Mouse (Mus musculus) heart, embryonic 14.5 days (tissue): Measurements from ENCODE around the gene Pcdh20. TPM values are rescaled to one million over a fixed set of nuclear protein-coding genes. Genes with fewer than 3 reads are reported as not detected.

Experiments used
- ATAC-seq: fragments of 200-750 bp; cut with Nextera tagmentation; 2 replicates; pipeline ENCODE4 v1.8.0; 2017; ENCODE audit warnings: low read depth, moderate TSS enrichment; ENCODE audit not compliant: insufficient number of reproducible peaks, insufficient read depth, low FRiP score
- H3K27ac ChIP-seq, 2 experiments: fragments of 200-500 bp in 1 of 2; fragments of 300-500 bp in 1 of 2; sonication (generic) in 1 of 2; replicated peaks in 1 of 2; 2 replicates each; pipeline ENCODE4 v1.5.1; 2012 to 2014; ENCODE audit warnings: low read depth in 2 of 2, low read length in 2 of 2, control low read depth in 1 of 2, mild to moderate bottlenecking in 1 of 2, mixed read lengths in 1 of 2; ENCODE audit not compliant: control insufficient read depth in 1 of 2, insufficient read depth in 1 of 2
- H3K27me3 ChIP-seq: fragments of 300-500 bp; sonication (generic); 2 replicates; pipeline ENCODE4 v1.6.1; 2014; ENCODE audit warnings: mild to moderate bottlenecking, low read length, control low read depth; ENCODE audit not compliant: control insufficient read depth, insufficient read depth
- H3K36me3 ChIP-seq: fragments of 300-500 bp; sonication (generic); 2 replicates; pipeline ENCODE4 v1.6.1; 2014; ENCODE audit warnings: mild to moderate bottlenecking, control low read depth, low read length, mixed read lengths; ENCODE audit not compliant: control insufficient read depth, insufficient read depth
- H3K4me1 ChIP-seq, 2 experiments: fragments of 200-500 bp in 1 of 2; fragments of 300-500 bp in 1 of 2; sonication (generic) in 1 of 2; 2 replicates each; pipeline ENCODE4 v1.6.1; 2012 to 2014; ENCODE audit warnings: low read length in 2 of 2, control low read depth in 1 of 2, mixed read lengths in 1 of 2; ENCODE audit not compliant: control insufficient read depth in 2 of 2, insufficient read depth in 2 of 2
- H3K4me2 ChIP-seq: fragments of 300-500 bp; sonication (generic); 2 replicates; pipeline ENCODE4 v1.6.1; 2014; ENCODE audit warnings: mild to moderate bottlenecking, low read length
- H3K4me3 ChIP-seq, 2 experiments: fragments of 200-500 bp in 1 of 2; fragments of 300-500 bp in 1 of 2; sonication (generic) in 1 of 2; 2 replicates each; pipeline ENCODE4 v1.5.1; 2012 to 2014; ENCODE audit warnings: low read length in 2 of 2, mild to moderate bottlenecking in 2 of 2, control low read depth in 1 of 2, low read depth in 1 of 2, moderate library complexity in 1 of 2; ENCODE audit not compliant: control insufficient read depth in 1 of 2, insufficient read depth in 1 of 2
- H3K9ac ChIP-seq: fragments of 300-500 bp; sonication (generic); 2 replicates; pipeline ENCODE4 v1.6.1; 2014; ENCODE audit warnings: mild to moderate bottlenecking, low read length
- H3K9me3 ChIP-seq: fragments of 300-500 bp; sonication (generic); 2 replicates; pipeline ENCODE4 v1.6.1; 2016; ENCODE audit warnings: low read length, control low read depth; ENCODE audit not compliant: control insufficient read depth
- WGBS: fragments of 180-500 bp; shearing (Covaris S2); extraction: QIAGEN DNeasy Blood & Tissue Kit; methylation state at CpG from one replicate; pipeline ENCODE4 v1.1.7; 2014; 5-methylcytosine and 5-hydroxymethylcytosine counted together
- polyA plus RNA-seq: library from polyadenylated mRNA; unstranded; fragments of >200 nt; fragmentation: Nextera tagmentation; extraction: Ambion mirVana; gene quantifications from 2 replicates; pipeline ENCODE4 v1.2.1, GENCODE M21; 2014

The Pcdh20 gene
- polyA plus RNA-seq, 1 experiment from 2014 or later, result 1.0 TPM

DNA sequence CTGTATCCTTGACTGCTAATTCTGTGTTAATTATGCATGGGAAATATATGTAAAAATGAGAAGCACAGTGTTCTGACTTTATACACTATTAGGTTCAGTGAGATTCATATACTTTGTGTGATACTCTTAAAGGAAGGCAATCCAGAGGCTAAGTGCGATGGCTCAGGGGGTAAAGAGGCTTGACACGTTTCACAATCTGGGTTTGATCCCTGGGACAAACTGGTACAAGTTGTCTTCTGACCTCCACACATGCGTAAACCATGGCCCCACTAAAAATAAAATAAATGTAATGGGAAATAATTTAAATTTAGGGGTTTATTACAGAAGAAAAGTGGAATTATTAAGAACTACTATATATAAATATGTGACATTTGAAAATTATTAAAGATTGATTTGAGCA lies 8.3 kb downstream of the Pcdh20 start:
- Histone ChIP-seq H3K27me3 (peaks cover 6% of the 10 kb centered on the region; the same call in 1 of the 2 replicates), H3K9me3 (no peaks in the 10 kb centered on the region), H3K27ac (no peak overlapping the region), H3K9ac (no peak overlapping the region), H3K4me2 (no peak overlapping the region), H3K4me3 (no peak overlapping the region), H3K4me1 (no peaks in the 10 kb centered on the region), H3K36me3 (no peaks in the 10 kb centered on the region)
- WGBS, result 78% methylated on average over 3 of the region's 3 CpGs
- ATAC-seq, result no peak

DNA sequence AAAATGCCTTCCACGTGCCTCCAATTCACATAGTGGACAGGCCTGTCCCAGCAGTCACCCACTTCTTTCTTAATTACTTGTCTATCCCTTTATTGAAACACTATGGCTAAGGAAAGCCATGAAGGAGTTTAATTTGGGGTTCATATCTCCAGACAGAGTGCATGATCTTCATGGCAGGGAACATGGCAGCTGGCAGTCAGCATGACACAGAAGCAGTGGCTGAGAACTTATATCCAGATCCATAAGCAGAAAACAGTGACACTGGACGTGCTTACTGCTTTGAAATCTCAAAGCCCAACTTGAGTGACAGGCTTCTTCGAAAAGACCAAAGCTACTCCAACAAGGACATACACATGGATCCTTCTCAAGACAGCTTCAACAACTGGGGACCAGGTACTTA lies 10.5 kb downstream of the Pcdh20 start:
- Histone ChIP-seq H3K9ac (no peak overlapping the region), H3K27ac (no peak overlapping the region), H3K27me3 (no peaks in the 10 kb centered on the region), H3K4me1 (no peaks in the 10 kb centered on the region), H3K36me3 (no peaks in the 10 kb centered on the region), H3K4me2 (no peak overlapping the region), H3K4me3 (no peak overlapping the region), H3K9me3 (no peaks in the 10 kb centered on the region)
- 75% methylated on average over 3 of the region's 3 CpGs for WGBS
- no peak for ATAC-seq

DNA sequence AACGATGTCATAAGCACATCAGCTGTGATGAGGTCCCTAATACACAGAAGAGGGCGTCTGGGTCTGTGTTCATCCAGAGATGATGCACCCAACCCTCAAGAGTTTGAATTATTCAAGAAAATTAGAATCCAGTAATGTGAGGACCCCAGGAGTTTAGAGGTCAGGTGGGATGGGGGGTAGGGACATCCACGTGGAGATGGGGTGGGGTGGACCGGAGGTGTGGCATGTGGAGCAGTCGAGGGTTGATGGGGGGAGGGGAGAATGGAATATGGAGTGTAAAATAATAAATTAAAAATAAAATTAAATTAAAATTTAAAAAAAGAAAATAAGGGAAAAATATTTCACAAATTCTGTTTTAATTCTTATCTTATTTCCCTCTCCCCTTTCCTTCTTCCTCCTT lies 27.9 kb downstream of the Pcdh20 start:
- Histone ChIP-seq H3K36me3 (no peaks in the 10 kb centered on the region), H3K9ac (no peak overlapping the region), H3K9me3 (no peaks in the 10 kb centered on the region), H3K4me3 (no peak overlapping the region), H3K4me2 (no peak overlapping the region), H3K4me1 (no peaks in the 10 kb centered on the region), H3K27me3 (no peaks in the 10 kb centered on the region), H3K27ac (no peak overlapping the region)
- 63% methylated on average over 5 of the region's 5 CpGs for WGBS
- ATAC-seq, result no peak

DNA sequence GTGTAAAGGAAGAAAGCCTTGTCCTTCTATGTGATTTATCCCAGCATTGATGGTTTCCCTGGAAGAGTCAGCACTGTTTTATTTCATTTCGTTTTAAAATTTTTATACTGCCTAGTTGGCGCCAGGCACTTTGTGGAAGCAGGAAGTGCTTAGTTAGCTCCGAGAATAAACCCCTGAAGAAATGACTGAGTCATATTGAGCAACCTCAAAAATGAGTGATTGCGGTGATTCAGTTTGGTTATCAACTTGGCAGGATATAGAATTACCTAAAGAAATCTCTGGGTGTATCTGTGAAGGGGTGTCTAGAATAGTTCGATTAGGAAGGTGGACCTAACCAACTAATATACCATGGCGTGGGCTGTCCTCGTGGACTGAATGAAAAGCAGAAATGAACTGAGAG lies 41.8 kb downstream of the Pcdh20 start:
- Histone ChIP-seq H3K36me3 (no peaks in the 10 kb centered on the region), H3K27ac (no peak overlapping the region), H3K27me3 (no peaks in the 10 kb centered on the region), H3K4me3 (no peak overlapping the region), H3K9ac (no peak overlapping the region), H3K4me1 (no peaks in the 10 kb centered on the region), H3K4me2 (no peak overlapping the region), H3K9me3 (no peaks in the 10 kb centered on the region)
- whole genome bisulfite sequencing, result 83% methylated on average over 7 of the region's 7 CpGs
- ATAC-seq, result no peak

DNA sequence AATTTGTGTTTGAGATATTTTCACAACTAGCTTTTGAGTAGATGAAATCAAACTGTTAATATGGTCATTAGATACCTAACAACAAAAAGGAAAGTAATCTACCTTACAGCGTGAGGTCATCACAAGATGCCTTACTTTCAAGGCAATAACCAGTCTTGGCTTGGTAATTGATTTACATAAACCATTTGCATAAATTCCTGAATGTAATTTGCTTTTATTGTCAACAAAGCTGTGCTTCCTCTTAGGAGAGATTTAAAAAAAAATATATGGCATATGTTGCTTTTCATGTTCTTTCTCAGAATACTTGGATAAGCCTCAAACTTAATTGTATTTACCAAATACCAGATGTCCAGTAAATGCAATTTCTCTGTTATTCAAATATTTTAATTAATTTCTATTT lies 43.8 kb downstream of the Pcdh20 start:
- no peaks in the 10 kb centered on the region for H3K9me3 ChIP-seq
- H3K27me3 ChIP-seq, result no peaks in the 10 kb centered on the region
- H3K4me1 ChIP-seq, result no peaks in the 10 kb centered on the region
- WGBS, result 86% methylated on average over 1 of the region's 1 CpGs
- ATAC-seq, result no peak
- no peak overlapping the region for H3K27ac ChIP-seq
- H3K4me3 ChIP-seq, result no peak overlapping the region
- no peak overlapping the region for H3K4me2 ChIP-seq
- H3K9ac ChIP-seq, result no peak overlapping the region
- no peaks in the 10 kb centered on the region for H3K36me3 ChIP-seq
